Mouse (Mus musculus): ENCODE data around the gene Cfap57. TPM values are rescaled to one million over a fixed set of nuclear protein-coding genes. Genes with fewer than 3 reads are reported as not detected.
"Not testable (repeated sequence)": the region's sequence is repeated elsewhere in the genome, so short reads cannot be mapped to it uniquely, and the experiment has no call there.

Cfap57 gene
- polyA plus RNA-seq, 1 experiment from 2014 or later: 0.89 TPM

- not testable (repeated sequence) for ATAC-seq (ENCODE audit: low FRiP score); H3K4me2 ChIP-seq; H3K27ac ChIP-seq; H3K9me3 ChIP-seq; H3K4me3 ChIP-seq (replicated peaks); H3K27me3 ChIP-seq; H3K4me1 ChIP-seq; H3K36me3 ChIP-seq (replicated peaks); H3K9ac ChIP-seq
- 88% methylated on average over 10 of the region's 10 CpGs for WGBS
Measured at GRCm38 (mm10) chr4:118548130-118548480, 72.5 kb downstream of the Cfap57 start.

- not testable (repeated sequence) for H3K9me3 ChIP-seq; H3K27me3 ChIP-seq; H3K36me3 ChIP-seq (replicated peaks); H3K27ac ChIP-seq; H3K4me1 ChIP-seq; ATAC-seq (ENCODE audit: low FRiP score); H3K4me2 ChIP-seq; H3K9ac ChIP-seq; H3K4me3 ChIP-seq (replicated peaks)
- WGBS: 90% methylated on average over 23 of the region's 23 CpGs
Measured at GRCm38 (mm10) chr4:118547424-118548129, 73.0 kb downstream of the Cfap57 start.

- Histone ChIP-seq H3K4me2 (no peak overlapping the region), H3K4me3 (replicated peaks) (no peak overlapping the region), H3K27me3 (peaks cover 20% of the 10 kb centered on the region), H3K36me3 (replicated peaks) (no peaks in the 10 kb centered on the region), H3K9ac (no peak overlapping the region), H3K4me1 (peaks cover 9% of the 10 kb centered on the region; the same call in 1 of the 2 replicates), H3K9me3 (0 out of 2 replicates have a peak, but pooled peaks cover 3% of the 10 kb centered on the region), H3K27ac (no peak overlapping the region)
- no peak for ATAC-seq (ENCODE audit: low FRiP score)
- 77% methylated on average over 14 of the region's 14 CpGs for WGBS
Measured at GRCm38 (mm10) chr4:118544441-118545127, 76.0 kb downstream of the Cfap57 start.

GRCm38 (mm10) chr4:118543592-118544260, 76.9 kb downstream of the Cfap57 start, which contains the start of gene Tmem125:
Tmem125 (minus strand) TSS chr4:118544044.
- peaks cover 20% of the 10 kb centered on the region for H3K27me3 ChIP-seq
- 0 out of 2 replicates have a peak, but pooled peaks have one; percentile 33 for ATAC-seq (ENCODE audit: low FRiP score)
- 0 out of 2 replicates have a peak, but pooled peaks cover 3% of the 10 kb centered on the region for H3K9me3 ChIP-seq
- H3K4me3 ChIP-seq (replicated peaks): peak within 1 kb of the TSS; percentile 29
- peak within 1 kb of the TSS; percentile 57 for H3K4me2 ChIP-seq
- no peak within 1 kb of the TSS; the same call in 1 of the 2 replicates for H3K9ac ChIP-seq
- H3K27ac ChIP-seq: no peak within 1 kb of the TSS
- no peaks in the 10 kb centered on the region for H3K36me3 ChIP-seq (replicated peaks)
- H3K4me1 ChIP-seq: peaks cover 9% of the 10 kb centered on the region; the same call in 1 of the 2 replicates
- WGBS: 2% methylated on average over 24 of the region's 24 CpGs

GRCm38 (mm10) chr4:118543158-118543530, 77.4 kb downstream of the Cfap57 start:
- Histone ChIP-seq H3K27me3 (peaks cover 23% of the 10 kb centered on the region), H3K4me2 (peak overlapping the region; percentile 57), H3K9ac (no peak overlapping the region), H3K4me3 (replicated peaks) (peak overlapping the region; percentile 29; the same call in 1 of the 2 replicates), H3K36me3 (replicated peaks) (no peaks in the 10 kb centered on the region), H3K27ac (no peak overlapping the region), H3K4me1 (peaks cover 9% of the 10 kb centered on the region; the same call in 1 of the 2 replicates), H3K9me3 (0 out of 2 replicates have a peak, but pooled peaks cover 3% of the 10 kb centered on the region)
- ATAC-seq (ENCODE audit: low FRiP score): no peak
- 21% methylated on average over 13 of the region's 13 CpGs for WGBS

GRCm38 (mm10) chr4:118542510-118543157, 77.9 kb downstream of the Cfap57 start:
- H3K4me2 ChIP-seq: peak overlapping the region; percentile 57; the same call in 1 of the 2 replicates
- peaks cover 9% of the 10 kb centered on the region; the same call in 1 of the 2 replicates for H3K4me1 ChIP-seq
- no peak for ATAC-seq (ENCODE audit: low FRiP score)
- H3K4me3 ChIP-seq (replicated peaks): no peak overlapping the region
- H3K27me3 ChIP-seq: peaks cover 23% of the 10 kb centered on the region
- no peak overlapping the region for H3K27ac ChIP-seq
- no peak overlapping the region for H3K9ac ChIP-seq
- H3K36me3 ChIP-seq (replicated peaks): no peaks in the 10 kb centered on the region
- 0 out of 2 replicates have a peak, but pooled peaks cover 3% of the 10 kb centered on the region for H3K9me3 ChIP-seq
- WGBS: 69% methylated on average over 9 of the region's 9 CpGs

GRCm38 (mm10) chr4:118539904-118540303, 80.7 kb downstream of the Cfap57 start:
- Histone ChIP-seq H3K9me3 (no peaks in the 10 kb centered on the region), H3K27ac (no peak overlapping the region), H3K27me3 (peaks cover 23% of the 10 kb centered on the region), H3K4me2 (no peak overlapping the region), H3K9ac (no peak overlapping the region), H3K36me3 (replicated peaks) (no peaks in the 10 kb centered on the region), H3K4me3 (replicated peaks) (no peak overlapping the region), H3K4me1 (peaks cover 9% of the 10 kb centered on the region; the same call in 1 of the 2 replicates)
- 8% methylated on average over 10 of the region's 10 CpGs for WGBS
- ATAC-seq (ENCODE audit: low FRiP score): no peak

GRCm38 (mm10) chr4:118537801-118538200, 82.8 kb downstream of the Cfap57 start:
- Histone ChIP-seq H3K27ac (no peak overlapping the region), H3K36me3 (replicated peaks) (no peaks in the 10 kb centered on the region), H3K27me3 (peaks cover 18% of the 10 kb centered on the region), H3K4me1 (no peaks in the 10 kb centered on the region), H3K9ac (no peak overlapping the region), H3K4me3 (replicated peaks) (no peak overlapping the region), H3K9me3 (no peaks in the 10 kb centered on the region), H3K4me2 (no peak overlapping the region)
- ATAC-seq (ENCODE audit: low FRiP score): no peak
- WGBS: 53% methylated on average over 6 of the region's 6 CpGs

- Histone ChIP-seq H3K27me3 (peaks cover 3% of the 10 kb centered on the region; the same call in 1 of the 2 replicates), H3K9ac (no peak overlapping the region), H3K27ac (no peak overlapping the region), H3K4me2 (no peak overlapping the region), H3K9me3 (no peaks in the 10 kb centered on the region), H3K4me1 (peaks cover 7% of the 10 kb centered on the region; the same call in 1 of the 2 replicates), H3K36me3 (replicated peaks) (no peaks in the 10 kb centered on the region), H3K4me3 (replicated peaks) (no peak overlapping the region)
- 80% methylated on average over 6 of the region's 6 CpGs for WGBS
- no peak for ATAC-seq (ENCODE audit: low FRiP score)
Measured at GRCm38 (mm10) chr4:118535610-118536009, 85.0 kb downstream of the Cfap57 start.

- no peak overlapping the region for H3K9ac ChIP-seq
- H3K27ac ChIP-seq: no peak overlapping the region
- H3K4me2 ChIP-seq: no peak overlapping the region
- peaks cover 7% of the 10 kb centered on the region; the same call in 1 of the 2 replicates for H3K4me1 ChIP-seq
- ATAC-seq (ENCODE audit: low FRiP score): no peak
- H3K4me3 ChIP-seq (replicated peaks): no peak overlapping the region
- 0 out of 2 replicates have a peak, but pooled peaks cover 3% of the 10 kb centered on the region for H3K27me3 ChIP-seq
- H3K9me3 ChIP-seq: no peaks in the 10 kb centered on the region
- no peaks in the 10 kb centered on the region for H3K36me3 ChIP-seq (replicated peaks)
- whole genome bisulfite sequencing: 85% methylated on average over 7 of the region's 7 CpGs
Measured at GRCm38 (mm10) chr4:118533605-118534004, 87.0 kb downstream of the Cfap57 start.

- WGBS: 57% methylated on average over 3 of the region's 4 CpGs
- Histone ChIP-seq H3K4me3 (replicated peaks) (no peak overlapping the region), H3K4me1 (peaks cover 7% of the 10 kb centered on the region; the same call in 1 of the 2 replicates), H3K27ac (no peak overlapping the region), H3K4me2 (no peak overlapping the region), H3K36me3 (replicated peaks) (no peaks in the 10 kb centered on the region), H3K27me3 (0 out of 2 replicates have a peak, but pooled peaks cover under 1% of the 10 kb centered on the region), H3K9me3 (no peaks in the 10 kb centered on the region), H3K9ac (no peak overlapping the region)
- no peak for ATAC-seq (ENCODE audit: low FRiP score)
Measured at GRCm38 (mm10) chr4:118533156-118533555, 87.4 kb downstream of the Cfap57 start.
